Mouse (Mus musculus) layer of hippocampus, postnatal 25 days (tissue): Measurements from ENCODE around the gene Acot2. TPM values are rescaled to one million over a fixed set of nuclear protein-coding genes. Genes with fewer than 3 reads are reported as not detected.
"Not testable (repeated sequence)": the region's sequence is repeated elsewhere in the genome, so short reads cannot be mapped to it uniquely, and the experiment has no call there.

ENCODE experiments used
- DNase-seq, 2 experiments: peaks; one replicate each; pipeline ENCODE4 v3.0.0; 2022; ENCODE audit warnings: mixed read lengths in 2 of 2, low spot score in 1 of 2; ENCODE audit errors: extremely low spot score in 1 of 2
- total RNA-seq, 2 experiments: library from RNA; stranded (reverse); gene quantifications; 2 replicates each; pipeline ENCODE4 v1.2.3; 2021

Gene Acot2
- total RNA-seq, 2 experiments from 2014 or later = 14.9 to 16.2 TPM

- DNase-seq = no peak
These were observed 1.7 kb downstream of the Acot2 start for GRCm38 (mm10) chr12:83989378-83989777.

- no peak for DNase-seq
These were observed 9.6 kb downstream of the Acot2 start for GRCm38 (mm10) chr12:83997221-83997620.

GRCm38 (mm10) chr12:83998341-83999107, 10.9 kb downstream of the Acot2 start:
- no peak for DNase-seq

- DNase-seq = not testable (repeated sequence)
These were observed 11.6 kb downstream of the Acot2 start for GRCm38 (mm10) chr12:83999237-83999636.

GRCm38 (mm10) chr12:84000418-84000817, 12.8 kb downstream of the Acot2 start:
- no peak for DNase-seq

- no peak for DNase-seq
These were observed 16.2 kb downstream of the Acot2 start for GRCm38 (mm10) chr12:84003866-84004265.

GRCm38 (mm10) chr12:84008251-84008650, 20.6 kb downstream of the Acot2 start:
- DNase-seq = no peak

GRCm38 (mm10) chr12:84008729-84009128, 21.1 kb downstream of the Acot2 start:
- DNase-seq = no peak

- DNase-seq = peak in 1 of 2 experiments; percentile 42
These were observed 21.7 kb downstream of the Acot2 start, which contains the start of gene Acot1 for GRCm38 (mm10) chr12:84009171-84009965. Acot1 (plus strand) TSS chr12:84009490.

- DNase-seq = no peak
These were observed 22.5 kb downstream of the Acot2 start for GRCm38 (mm10) chr12:84010201-84010600.

- peak in 1 of 2 experiments; percentile 55 for DNase-seq
These were observed 23.8 kb downstream of the Acot2 start for GRCm38 (mm10) chr12:84011251-84012040.

GRCm38 (mm10) chr12:84013130-84013529, 25.5 kb downstream of the Acot2 start:
- DNase-seq = no peak

- DNase-seq = no peak
These were observed 26.0 kb downstream of the Acot2 start for GRCm38 (mm10) chr12:84013701-84014100.

- DNase-seq = not testable (repeated sequence)
These were observed 32.9 kb downstream of the Acot2 start for GRCm38 (mm10) chr12:84020528-84020927.

- DNase-seq = not testable (repeated sequence)
These were observed 34.6 kb downstream of the Acot2 start for GRCm38 (mm10) chr12:84022266-84022665.

- no peak for DNase-seq
These were observed 35.5 kb downstream of the Acot2 start for GRCm38 (mm10) chr12:84023052-84023745.

GRCm38 (mm10) chr12:84025888-84026287, 38.2 kb downstream of the Acot2 start:
- no peak for DNase-seq

- DNase-seq = not testable (repeated sequence)
These were observed 40.7 kb downstream of the Acot2 start for GRCm38 (mm10) chr12:84028328-84028727.

- not testable (repeated sequence) for DNase-seq
These were observed 41.4 kb downstream of the Acot2 start for GRCm38 (mm10) chr12:84029043-84029442.
